Mouse (Mus musculus) central nervous system, embryonic 14 days (tissue): ENCODE results near the gene Syn1. TPM values are rescaled to one million over a fixed set of nuclear protein-coding genes. Genes with fewer than 3 reads are reported as not detected.

Experiments used
- polyA plus RNA-seq: library from polyadenylated mRNA; depleted of rRNA; stranded (reverse); fragments of >200 nt; gene quantifications from 2 replicates; pipeline ENCODE4 v1.2.3, GENCODE M21; 2012; rRNA removed

The Syn1 gene
- 39.7 and 42.0 TPM in 2 replicates for polyA plus RNA-seq

DNA sequence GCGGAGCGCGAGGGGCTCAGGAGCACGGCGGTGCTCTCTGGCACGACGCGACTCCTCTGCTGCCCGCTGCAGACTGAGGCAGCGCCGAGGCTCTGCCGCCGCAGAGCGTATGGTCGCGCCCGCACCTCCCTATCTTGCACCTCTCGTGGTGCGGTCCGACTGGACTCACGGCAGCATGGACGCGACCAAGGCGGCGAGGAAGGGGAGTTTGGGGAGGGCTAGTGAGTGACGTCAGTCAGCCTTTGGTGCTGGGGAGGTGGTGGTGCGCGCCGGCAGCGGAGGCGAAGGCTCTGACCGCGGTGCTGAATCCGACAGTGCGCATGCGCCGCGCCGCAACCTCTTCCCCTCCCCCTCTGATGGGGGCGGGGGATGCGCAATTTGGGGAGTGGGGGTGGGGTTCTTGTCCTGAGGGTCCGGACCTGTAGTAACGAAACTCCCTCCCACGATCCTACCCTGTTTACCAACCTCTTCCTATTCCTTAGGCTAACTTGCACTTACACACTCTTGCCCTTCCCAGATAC, at the start of gene Syn1:
Syn1 (minus strand) TSS at position 161 of the 521 bp plus-strand sequence.

DNA sequence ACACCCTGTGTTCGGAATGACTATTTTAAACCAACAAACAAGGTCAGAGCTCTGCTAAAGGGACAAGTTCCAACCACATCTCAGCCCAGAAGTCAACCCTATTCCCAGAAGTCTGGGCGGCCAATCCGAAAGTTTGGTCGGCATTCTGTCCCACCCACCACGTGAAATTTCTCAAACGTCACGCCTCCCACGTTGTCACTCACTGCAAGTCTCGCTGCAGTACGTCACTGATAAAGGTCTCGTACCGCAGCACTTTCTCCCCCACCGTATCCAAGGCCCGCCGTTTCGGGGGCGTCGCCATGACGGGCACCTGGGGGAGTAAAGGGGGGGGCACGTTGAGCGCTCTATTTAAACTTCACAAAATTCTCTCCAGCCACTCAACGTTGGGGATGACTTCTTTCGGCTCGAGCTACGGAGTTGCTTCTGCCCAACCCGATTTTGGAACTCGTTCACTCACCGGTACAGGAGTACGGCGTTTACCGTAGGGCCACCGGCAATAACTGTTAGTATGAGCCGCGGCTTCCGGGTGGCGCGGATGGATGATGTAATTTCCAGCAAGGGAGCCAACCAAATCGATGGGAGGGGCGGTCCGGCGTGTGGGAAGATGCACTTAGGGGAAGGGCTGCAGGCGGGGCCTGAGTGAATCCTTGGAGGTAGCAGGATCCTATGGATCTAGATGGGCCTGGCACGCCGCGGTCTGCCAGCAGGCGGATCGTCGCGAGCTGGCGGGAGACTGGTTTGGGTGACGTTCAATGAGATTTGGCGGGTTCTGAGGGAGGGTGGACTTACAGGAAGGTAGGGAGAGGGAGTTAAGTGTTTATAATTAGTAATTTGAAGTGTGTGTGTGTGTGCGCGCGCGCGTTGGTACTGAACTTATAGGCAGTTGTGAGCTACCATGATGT, 40.9 kb upstream of the Syn1 start, which contains the start of gene Uxt:
Uxt (minus strand) TSS at position 541 of the 902 bp plus-strand sequence.

DNA sequence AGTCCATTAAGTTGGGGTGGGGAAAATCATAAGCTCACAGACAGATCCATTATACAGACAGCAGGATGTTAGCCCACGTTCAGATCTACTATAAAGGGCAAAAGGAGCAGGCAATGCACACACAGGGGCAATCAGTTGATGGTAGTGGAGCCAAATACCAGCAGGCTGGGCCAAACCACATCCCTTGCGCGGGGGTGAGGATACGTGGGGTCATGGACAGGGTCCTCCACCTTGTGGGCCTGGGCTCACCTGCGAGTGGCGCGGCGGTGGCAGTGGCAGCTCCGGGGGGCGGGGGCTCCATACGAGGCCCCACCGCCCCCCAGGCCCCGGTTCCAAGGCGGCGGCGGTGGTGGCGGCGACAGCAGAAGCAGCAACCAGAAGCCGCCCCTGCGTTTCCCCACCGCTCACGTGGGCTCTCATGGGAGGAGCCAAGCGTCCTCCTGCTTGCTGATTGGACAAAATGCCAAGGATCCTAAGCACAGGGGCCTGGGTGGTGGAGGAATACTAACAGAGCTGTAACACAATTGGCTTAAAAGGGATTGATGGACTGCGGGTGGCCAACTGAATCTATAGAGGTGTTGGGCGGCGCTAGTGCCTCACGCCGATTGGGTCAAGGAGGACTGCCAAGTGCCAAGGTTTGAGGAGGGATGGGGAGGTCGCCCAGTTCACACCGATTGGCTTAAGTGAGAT, 29.5 kb upstream of the Syn1 start, which contains the start of gene Elk1:
Elk1 (minus strand) TSS at position 418 of the 690 bp plus-strand sequence.

DNA sequence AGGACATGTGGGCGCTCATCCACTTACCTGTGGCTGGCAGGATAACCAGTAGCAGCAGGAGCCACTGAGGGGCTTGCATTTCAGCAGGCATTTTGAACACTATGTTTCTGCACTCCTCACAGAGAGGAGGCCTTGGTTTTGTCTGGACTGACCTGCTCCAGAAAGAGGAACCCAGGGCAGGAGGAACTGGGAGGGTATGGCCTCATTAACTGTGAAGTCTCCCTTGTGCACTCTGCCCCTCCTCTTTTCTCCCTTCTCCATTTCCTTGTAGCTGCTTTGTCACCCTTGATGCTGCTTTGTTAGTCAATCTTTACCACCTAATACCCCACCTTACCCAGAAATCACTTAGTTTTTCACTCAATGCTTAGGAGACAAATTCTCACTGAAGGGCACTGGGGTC, 10.6 kb upstream of the Syn1 start, which contains the start of gene Cfp:
Cfp (minus strand) TSS at position 192 of the 400 bp plus-strand sequence.

DNA sequence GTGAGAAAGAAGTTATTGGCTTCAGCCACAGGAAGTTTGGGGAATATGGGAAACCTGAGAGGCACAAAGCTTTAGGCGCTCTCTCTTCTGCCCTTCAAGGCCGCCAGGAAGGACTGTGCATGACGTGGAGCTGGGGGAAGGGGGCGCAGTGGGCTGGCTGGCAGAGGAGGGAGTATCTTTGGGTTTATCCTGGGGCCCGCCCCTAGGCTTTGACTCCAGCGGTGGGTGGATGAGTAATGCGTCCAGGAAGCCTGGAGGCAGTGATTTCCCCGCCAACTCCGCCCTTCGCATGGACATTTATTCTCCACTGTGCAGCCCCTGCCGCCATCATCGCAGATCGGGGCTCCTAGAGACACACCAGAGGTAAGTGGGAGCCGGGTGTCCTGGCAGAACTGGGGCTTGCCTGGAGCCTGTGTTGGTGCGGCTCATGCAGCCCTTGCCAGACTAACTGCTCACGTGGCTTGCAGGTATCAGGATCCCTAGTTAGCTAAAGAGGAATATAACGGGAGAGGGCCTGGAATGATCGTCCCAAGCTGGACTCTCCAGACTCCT, 50.8 kb downstream of the Syn1 start, which contains the start of gene Timp1:
Timp1 (plus strand) TSS at position 205 of the 552 bp plus-strand sequence.

Other genes starting within 250 kb of the Syn1 start
- gene Cdk16, start 233.1 kb downstream of the Syn1 start, polyA plus RNA-seq, result 231 and 241 TPM in 2 replicates
- 106 and 108 TPM in 2 replicates for gene Usp11, start 217.1 kb downstream of the Syn1 start, polyA plus RNA-seq
- 233 and 244 TPM in 2 replicates for gene Araf, start 123.2 kb downstream of the Syn1 start, polyA plus RNA-seq
- 9.7 and 18.0 TPM in 2 replicates for gene Timp1, start 50.8 kb downstream of the Syn1 start, polyA plus RNA-seq
- 28.2 and 30.7 TPM in 2 replicates for gene Cfp, start 10.6 kb upstream of the Syn1 start, polyA plus RNA-seq
- gene Elk1, start 29.6 kb upstream of the Syn1 start, polyA plus RNA-seq, result 31.3 and 33.5 TPM in 2 replicates
- gene Uxt, start 41.0 kb upstream of the Syn1 start, polyA plus RNA-seq, result 25.9 and 28.9 TPM in 2 replicates
- 8.7 and 10.7 TPM in 2 replicates for gene Zfp182, start 141.3 kb upstream of the Syn1 start, polyA plus RNA-seq
- 0.10 TPM in 1 of 2 replicates, not detected in the other for gene Spaca5, start 147.4 kb upstream of the Syn1 start, polyA plus RNA-seq
- gene Zfp300, start 168.5 kb upstream of the Syn1 start, polyA plus RNA-seq, result 1.3 and 1.5 TPM in 2 replicates
- gene Ssxa1, start 194.8 kb upstream of the Syn1 start, polyA plus RNA-seq, result not detected in 2 replicates